Mouse (Mus musculus): ENCODE results near the gene Zfp606.
A peak's percentile ranks its signal among the peaks of the same experiment; 100 is the strongest.

Zfp606 gene

DNA sequence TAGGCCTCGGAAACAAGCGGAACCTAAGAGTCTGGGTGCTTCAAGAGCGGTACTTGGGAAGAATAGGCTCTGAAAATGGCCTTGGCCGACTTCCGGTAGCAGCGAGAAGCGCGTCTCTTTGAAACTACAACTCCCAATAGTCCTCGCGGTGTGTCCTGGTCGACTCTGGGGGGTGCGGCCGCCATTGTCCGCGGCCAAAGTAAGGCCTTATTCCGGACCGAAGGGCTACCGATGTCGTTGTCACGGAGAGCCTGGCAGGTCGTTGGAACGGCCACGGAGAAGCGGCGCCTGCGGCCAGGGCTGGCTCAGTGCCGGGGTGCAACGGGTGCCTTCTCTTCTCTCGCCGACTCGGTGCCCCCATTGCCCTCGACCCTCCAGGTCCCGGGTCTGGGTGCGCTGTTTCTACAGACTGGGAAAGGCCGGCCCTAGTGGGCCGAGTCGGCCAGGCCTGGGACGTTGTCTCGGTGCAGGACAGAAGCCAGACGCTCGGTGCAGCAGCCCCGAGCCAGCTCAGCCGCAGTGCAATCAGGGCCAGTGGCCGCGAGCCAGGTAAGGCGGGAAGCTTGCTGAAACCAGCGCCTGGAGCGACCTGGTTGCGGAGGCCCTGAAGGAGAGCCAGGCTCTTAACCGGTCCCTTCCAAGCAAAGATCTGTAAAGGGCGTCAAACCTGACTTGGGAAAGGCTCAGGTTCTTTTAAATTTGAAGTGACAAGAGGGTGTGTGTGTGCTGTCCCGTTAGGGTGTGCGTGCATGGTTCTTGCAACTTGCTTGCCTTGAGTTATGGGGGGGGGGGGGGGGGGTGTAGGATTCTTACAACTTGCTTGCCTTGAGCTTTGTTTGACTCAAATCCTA, at the start of gene Zfp606:
Gene Zfp606 (plus strand): TSS at position 136 of the 851 bp plus-strand sequence.
- DNase-seq: peak; percentile 84

DNA sequence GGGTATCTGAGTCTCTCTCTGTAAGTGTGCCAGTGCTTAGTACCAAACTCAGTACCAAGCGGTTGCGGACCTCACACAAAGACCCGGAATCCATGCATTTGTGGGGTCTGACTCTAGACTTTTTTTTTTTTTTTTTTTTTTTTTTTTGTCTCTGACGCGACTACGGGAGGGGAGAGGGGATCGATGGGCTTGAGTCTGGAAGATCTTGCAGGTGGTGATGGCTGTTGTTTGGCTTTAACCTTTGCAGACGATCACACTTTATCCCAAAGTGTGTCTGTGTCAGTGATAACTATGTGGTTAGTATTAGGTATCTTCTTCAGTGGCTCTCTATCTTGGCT, 885 bp downstream of the Zfp606 start:
- no peak for DNase-seq

DNA sequence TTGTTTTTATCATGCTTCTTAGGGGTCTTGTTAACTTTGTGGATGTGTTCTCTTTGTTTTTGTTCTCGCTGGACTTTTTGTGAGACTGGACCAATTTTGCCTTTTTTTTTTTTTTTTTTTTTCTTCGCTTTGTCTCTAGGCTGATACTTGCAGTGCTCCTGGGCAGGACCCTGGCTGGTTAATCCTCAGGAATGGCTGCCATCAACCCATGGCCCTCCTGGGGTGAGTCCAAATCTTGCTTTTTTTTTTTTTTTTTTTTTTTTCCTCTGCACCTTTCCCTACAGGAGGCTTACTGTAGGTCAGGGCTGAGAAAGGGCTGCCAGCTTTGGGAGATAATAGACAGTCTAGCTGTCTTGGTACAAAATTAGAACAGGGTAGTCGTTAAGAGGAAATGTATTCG, 1.4 kb downstream of the Zfp606 start:
- DNase-seq: no peak

DNA sequence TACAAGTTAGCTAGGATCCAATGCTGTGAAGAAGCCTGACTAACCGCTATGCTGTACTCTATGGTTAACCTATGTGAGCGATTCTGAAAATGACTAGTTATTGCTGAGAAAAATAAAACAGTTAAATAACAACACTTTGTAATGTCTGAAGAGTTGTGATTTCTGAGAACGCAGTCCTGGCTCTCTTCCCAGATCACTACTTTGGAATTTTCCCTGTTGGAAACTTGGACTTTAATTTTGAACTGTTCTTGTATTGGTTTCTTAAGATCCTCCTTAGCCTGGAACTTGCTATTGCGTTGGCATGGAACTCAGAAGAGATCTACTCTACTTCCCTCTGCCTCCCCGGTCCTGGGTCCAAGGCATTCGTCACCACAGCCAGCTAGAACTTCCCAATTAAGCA, 5.7 kb downstream of the Zfp606 start:
- no peak for DNase-seq

DNA sequence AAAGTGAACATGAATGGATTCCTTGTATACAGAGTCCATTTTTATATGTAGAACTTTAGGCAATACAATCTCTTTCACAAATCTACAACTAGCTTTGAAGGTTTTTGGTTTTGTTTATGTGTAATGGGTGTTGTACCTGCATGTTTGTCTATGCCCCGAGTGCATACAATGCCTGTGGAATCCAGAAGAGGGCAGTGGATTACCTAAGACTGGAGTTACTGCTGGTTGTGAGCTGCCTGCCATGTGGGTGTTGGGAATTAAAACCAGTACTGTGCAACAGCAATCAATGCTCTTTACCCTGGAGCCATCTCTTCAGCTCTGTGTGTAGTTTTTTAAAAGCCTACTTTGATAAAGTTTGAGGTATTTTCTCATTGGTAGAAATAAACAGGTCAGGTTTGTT, 7.9 kb downstream of the Zfp606 start:
- DNase-seq: no peak

DNA sequence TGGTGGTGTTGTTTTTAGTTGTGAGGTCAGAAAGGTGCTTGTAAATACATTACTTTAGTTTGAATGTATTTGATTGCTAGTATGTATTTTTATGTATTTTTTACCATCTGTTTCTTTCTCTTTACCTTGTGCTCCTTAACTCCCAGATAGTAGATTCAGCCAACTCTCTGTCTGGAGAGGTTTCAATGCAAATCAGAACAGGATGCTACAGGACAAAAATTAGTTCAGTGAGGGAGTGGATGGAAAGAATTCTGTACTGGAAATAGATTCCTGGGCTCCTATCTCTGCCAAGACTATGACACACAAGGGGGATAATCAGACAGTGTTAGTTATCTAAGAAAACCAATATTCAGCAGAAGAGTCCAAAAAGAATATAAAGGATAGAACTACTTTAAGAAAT, 8.6 kb downstream of the Zfp606 start:
- no peak for DNase-seq

DNA sequence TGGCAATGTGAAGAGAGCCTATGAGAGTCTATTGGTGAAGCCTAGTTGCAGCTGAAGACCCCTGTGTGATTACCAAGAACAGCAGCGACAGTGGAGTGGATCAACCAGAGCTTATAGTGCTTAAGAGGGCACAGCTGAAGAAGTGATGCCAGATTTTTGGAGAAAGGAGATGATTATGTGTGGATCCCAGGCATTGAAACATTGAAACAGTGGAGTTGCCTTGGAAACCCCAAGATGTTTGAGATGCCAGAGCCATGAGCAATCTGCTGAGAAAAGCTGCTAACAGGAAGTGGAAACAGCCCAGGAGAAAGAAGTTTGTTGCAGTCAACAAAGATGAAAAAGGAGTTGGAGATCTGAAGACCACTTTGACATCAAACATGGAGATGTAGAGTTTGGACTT, 32.8 kb downstream of the Zfp606 start:
- no peak for DNase-seq

DNA sequence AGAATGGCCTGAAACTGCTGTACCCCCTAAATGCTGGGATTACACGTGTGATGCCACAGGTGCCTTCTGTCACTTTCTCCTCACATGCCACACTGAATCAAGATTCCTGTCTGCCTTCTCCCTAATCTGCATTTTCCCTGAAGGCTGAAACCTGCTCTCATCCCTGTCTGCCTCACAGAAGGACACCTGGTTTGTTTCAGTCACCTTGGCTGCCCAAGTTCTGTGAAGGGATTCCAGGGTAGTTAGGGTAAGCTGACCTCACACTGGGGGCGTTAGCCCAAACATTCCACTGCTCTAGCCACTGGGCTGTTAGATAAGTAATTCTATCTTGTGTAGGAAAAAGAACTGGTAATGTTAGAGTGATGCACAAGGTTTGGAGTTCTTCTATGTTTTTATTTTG, 34.1 kb downstream of the Zfp606 start, which contains the start of gene 2900092C05Rik:
Gene 2900092C05Rik (plus strand): TSS at position 301 of the 400 bp plus-strand sequence.
- DNase-seq: no peak
